Mouse (Mus musculus): ENCODE data around the gene Senp7. TPM values are rescaled to one million over a fixed set of nuclear protein-coding genes. Genes with fewer than 3 reads are reported as not detected.
"Not testable (repeated sequence)": the region's sequence is repeated elsewhere in the genome, so short reads cannot be mapped to it uniquely, and the experiment has no call there.

Gene Senp7
- total RNA-seq (2021), result 10 to 100 TPM; 39.5 to 41.1 TPM
- long read RNA-seq, experiment 1, full-length matches to known transcripts, result 4 of 11 reads
- long read RNA-seq, experiment 1, partial matches to known transcripts, result 2 of 11 reads
- long read RNA-seq, experiment 1, other reads (novel, unspliced or antisense), result 5 of 11 reads
- long read RNA-seq, experiment 2, full-length matches to known transcripts, result 2 of 10 reads
- long read RNA-seq, experiment 2, partial matches to known transcripts, result 2 of 10 reads
- long read RNA-seq, experiment 2, other reads (novel, unspliced or antisense), result 6 of 10 reads

- intact Hi-C loops (cut with DNase I); DNase-seq (ENCODE audit: low spot score in 2 of 2): not testable (repeated sequence)
These were observed at the start of gene Senp7 for GRCm38 (mm10) chr16:56048038-56048437. TSS of gene Senp7 (plus strand) at chr16:56048338.

- intact Hi-C loops (cut with DNase I), result no loop called here
- DNase-seq (ENCODE audit: low spot score in 2 of 2), result peak in 1 of 2 experiments; percentile 20
These were observed 41.3 kb upstream of the Senp7 start for GRCm38 (mm10) chr16:56006798-56007197.

- DNase-seq (ENCODE audit: low spot score in 2 of 2), result no peak
- intact Hi-C loops (cut with DNase I), result no loop called here
These were observed 39.3 kb upstream of the Senp7 start for GRCm38 (mm10) chr16:56008862-56009261.

GRCm38 (mm10) chr16:56012789-56013743 lies 35.1 kb upstream of the Senp7 start:
- DNase-seq (ENCODE audit: low spot score in 2 of 2), result no peak
- intact Hi-C loops (cut with DNase I), result no loop called here

- DNase-seq (ENCODE audit: low spot score in 2 of 2), result no peak
- intact Hi-C loops (cut with DNase I), result no loop called here
These were observed 34.1 kb upstream of the Senp7 start for GRCm38 (mm10) chr16:56014076-56014475.

GRCm38 (mm10) chr16:56019660-56020059 lies 28.5 kb upstream of the Senp7 start:
- intact Hi-C loops (cut with DNase I), result no loop called here
- DNase-seq (ENCODE audit: low spot score in 2 of 2), result no peak

- intact Hi-C loops (cut with DNase I), result no loop called here
- no peak for DNase-seq (ENCODE audit: low spot score in 2 of 2)
These were observed 20.1 kb upstream of the Senp7 start for GRCm38 (mm10) chr16:56027854-56028629.

GRCm38 (mm10) chr16:56028722-56029551 lies 19.2 kb upstream of the Senp7 start:
- intact Hi-C loops (cut with DNase I), result no loop called here
- DNase-seq (ENCODE audit: low spot score in 2 of 2), result no peak

- DNase-seq (ENCODE audit: low spot score in 2 of 2), result peak; percentile 97
- intact Hi-C loops (cut with DNase I), result no loop called here
These were observed 18.5 kb upstream of the Senp7 start, which contains the start of gene Pcnp for GRCm38 (mm10) chr16:56029661-56030082. TSS of gene Pcnp (minus strand) at chr16:56029739.

GRCm38 (mm10) chr16:56034566-56034965 lies 13.6 kb upstream of the Senp7 start:
- intact Hi-C loops (cut with DNase I), result no loop called here
- DNase-seq (ENCODE audit: low spot score in 2 of 2), result no peak

- no peak for DNase-seq (ENCODE audit: low spot score in 2 of 2)
- intact Hi-C loops (cut with DNase I), result loop anchor here (5.0 kb wide), 2 partner anchors 41 to 64 kb away; partner anchors contain the start of gene Zbtb11
These were observed 11.6 kb upstream of the Senp7 start for GRCm38 (mm10) chr16:56036501-56036900.

- intact Hi-C loops (cut with DNase I), result loop anchor here (5.0 kb wide), 2 partner anchors 40 to 65 kb away; partner anchors contain the start of gene Zbtb11
- peak; percentile 93 to 94 for DNase-seq (ENCODE audit: low spot score in 2 of 2)
These were observed 10.8 kb upstream of the Senp7 start, which contains the start of gene Trmt10c for GRCm38 (mm10) chr16:56037138-56038010. TSS of gene Trmt10c (minus strand) at chr16:56037819.

- intact Hi-C loops (cut with DNase I), result loop anchor here (5.0 kb wide), 2 partner anchors 39 to 66 kb away; partner anchors contain the start of gene Zbtb11
- DNase-seq (ENCODE audit: low spot score in 2 of 2), result no peak
These were observed 10.0 kb upstream of the Senp7 start for GRCm38 (mm10) chr16:56038090-56038489.

- intact Hi-C loops (cut with DNase I), result no loop called here
- no peak for DNase-seq (ENCODE audit: low spot score in 2 of 2)
These were observed 7.8 kb downstream of the Senp7 start for GRCm38 (mm10) chr16:56055911-56056310.

GRCm38 (mm10) chr16:56056944-56057590 lies 8.9 kb downstream of the Senp7 start:
- intact Hi-C loops (cut with DNase I), result no loop called here
- DNase-seq (ENCODE audit: low spot score in 2 of 2), result no peak

- no peak for DNase-seq (ENCODE audit: low spot score in 2 of 2)
- intact Hi-C loops (cut with DNase I), result no loop called here
These were observed 10.0 kb downstream of the Senp7 start for GRCm38 (mm10) chr16:56058151-56058550.

- no peak for DNase-seq (ENCODE audit: low spot score in 2 of 2)
- intact Hi-C loops (cut with DNase I), result no loop called here
These were observed 14.0 kb downstream of the Senp7 start for GRCm38 (mm10) chr16:56061995-56062594.

Measured in left cerebral cortex, postnatal 14 days (tissue).